Mouse (Mus musculus) heart, embryonic 11.5 days (tissue): Measurements from ENCODE around the gene Igf2r. TPM values are rescaled to one million over a fixed set of nuclear protein-coding genes. Genes with fewer than 3 reads are reported as not detected.

ENCODE experiments used
- ATAC-seq: fragments of 200-750 bp; cut with Nextera tagmentation; replicated peaks from 2 replicates; pipeline ENCODE4 v1.8.0; 2017; ENCODE audit warnings: moderate library complexity; ENCODE audit not compliant: insufficient number of reproducible peaks, low FRiP score, low TSS enrichment
- H3K27ac ChIP-seq: fragments of 300-500 bp; sonication (generic); 2 replicates; pipeline ENCODE4 v1.5.1; 2014; ENCODE audit warnings: mild to moderate bottlenecking, low read depth, low read length
- H3K27me3 ChIP-seq: fragments of 300-500 bp; sonication (generic); 2 replicates; pipeline ENCODE4 v1.6.1; 2014; ENCODE audit warnings: mild to moderate bottlenecking, low read length, mixed read lengths; ENCODE audit not compliant: control insufficient read depth, insufficient read depth
- H3K36me3 ChIP-seq: fragments of 300-500 bp; sonication (generic); 2 replicates; pipeline ENCODE4 v1.6.1; 2014; ENCODE audit warnings: mild to moderate bottlenecking, low read length, moderate library complexity, mixed read lengths; ENCODE audit not compliant: control insufficient read depth, insufficient read depth
- H3K4me1 ChIP-seq: fragments of 300-500 bp; sonication (generic); 2 replicates; pipeline ENCODE4 v1.6.1; 2014; ENCODE audit warnings: low read length; ENCODE audit not compliant: control insufficient read depth, insufficient read depth
- H3K4me2 ChIP-seq: fragments of 300-500 bp; sonication (generic); 2 replicates; pipeline ENCODE4 v1.6.1; 2014; ENCODE audit warnings: mild to moderate bottlenecking, moderate library complexity
- H3K4me3 ChIP-seq: fragments of 300-500 bp; sonication (generic); 2 replicates; pipeline ENCODE4 v1.5.1; 2014; ENCODE audit warnings: low read depth, low read length
- H3K9ac ChIP-seq: fragments of 300-500 bp; sonication (generic); 2 replicates; pipeline ENCODE4 v1.6.1; 2014; ENCODE audit warnings: mild to moderate bottlenecking, low read depth, low read length, moderate library complexity
- H3K9me3 ChIP-seq: fragments of 300-500 bp; sonication (generic); replicated peaks from 2 replicates; pipeline ENCODE4 v1.6.1; 2016; ENCODE audit warnings: low read length; ENCODE audit not compliant: control insufficient read depth
- WGBS: fragments of 180-500 bp; shearing (Covaris S2); extraction: QIAGEN DNeasy Blood & Tissue Kit; methylation state at CpG from one replicate; pipeline ENCODE4 v1.1.7; 2014; ENCODE audit not compliant: insufficient replicate concordance; 5-methylcytosine and 5-hydroxymethylcytosine counted together
- polyA plus RNA-seq: library from polyadenylated mRNA; unstranded; fragments of >200 nt; fragmentation: Nextera tagmentation; extraction: Ambion mirVana; gene quantifications from 2 replicates; pipeline ENCODE4 v1.2.1, GENCODE M21; 2014

Igf2r gene
- polyA plus RNA-seq, 1 experiment from 2014 or later = 199 TPM

DNA sequence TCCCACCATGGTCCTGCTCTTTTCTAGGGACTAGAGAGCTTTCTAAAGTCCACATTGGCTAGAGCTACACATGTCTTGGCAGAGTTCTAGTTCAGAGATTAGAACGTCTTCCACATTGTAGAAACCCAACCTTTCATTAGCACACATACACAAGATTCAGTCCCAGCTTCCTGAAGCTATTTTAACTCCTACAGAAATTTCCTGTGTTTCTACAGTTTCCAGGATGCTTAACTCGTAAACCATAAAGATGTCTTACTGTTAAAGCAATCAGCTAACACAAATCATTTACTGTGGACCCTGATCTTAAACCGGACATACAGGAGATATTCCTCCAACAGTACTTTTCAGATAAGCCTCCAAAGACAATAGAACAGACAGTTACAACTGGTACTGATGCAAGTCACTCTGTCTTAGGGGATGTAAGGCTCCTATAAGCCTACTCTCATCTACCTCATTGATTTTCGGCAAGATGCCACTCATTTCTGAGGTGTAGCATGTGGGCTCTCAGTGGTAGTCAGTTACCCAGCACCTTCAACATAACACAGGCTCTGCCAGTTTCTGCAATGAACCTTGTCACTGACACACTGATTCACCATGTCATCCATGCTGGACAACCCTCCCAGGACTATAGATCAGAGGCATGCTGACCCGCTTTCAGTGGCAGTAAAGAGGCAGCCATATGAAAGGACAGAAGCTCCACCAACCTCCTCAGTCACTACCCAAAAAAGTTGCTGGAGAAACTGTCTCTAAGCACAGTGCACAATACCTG is 48.2 kb downstream of the Igf2r start:
- no peak overlapping the region for H3K4me2 ChIP-seq
- WGBS = 69% methylated on average over 5 of the region's 5 CpGs
- no peak for ATAC-seq
- peak overlapping the region; percentile 41 for H3K27ac ChIP-seq
- peaks cover 55% of the 10 kb centered on the region for H3K4me1 ChIP-seq
- H3K9ac ChIP-seq = 0 out of 2 replicates have a peak overlapping the region, but pooled peaks have one; percentile 5
- H3K4me3 ChIP-seq = no peak overlapping the region
- H3K27me3 ChIP-seq = no peaks in the 10 kb centered on the region
- no peaks in the 10 kb centered on the region for H3K9me3 ChIP-seq
- peaks cover 21% of the 10 kb centered on the region for H3K36me3 ChIP-seq

DNA sequence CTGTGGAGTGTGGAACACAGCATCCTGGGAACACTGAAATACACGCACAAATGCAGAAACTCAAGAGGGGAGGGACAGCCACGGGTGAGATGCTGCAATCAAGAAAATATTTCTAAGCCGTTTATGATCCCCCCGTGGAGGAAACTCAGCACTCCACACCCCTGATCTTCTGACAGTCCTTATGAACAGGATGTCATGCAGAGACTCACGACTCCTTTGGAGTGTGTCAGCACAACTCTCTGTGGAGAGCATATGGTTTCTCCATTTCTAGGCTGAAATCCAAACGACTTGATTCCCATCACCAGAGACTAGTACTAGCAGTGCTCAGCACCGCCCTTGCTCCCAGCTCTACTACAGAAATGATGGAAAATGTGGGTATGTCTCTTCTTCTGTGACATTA is 51.2 kb downstream of the Igf2r start:
- H3K4me1 ChIP-seq = peaks cover 30% of the 10 kb centered on the region

GRCm38 (mm10) chr17:12717445-12717844 is 52.0 kb downstream of the Igf2r start:
- Histone ChIP-seq H3K9me3 (no peaks in the 10 kb centered on the region), H3K36me3 (peaks cover 31% of the 10 kb centered on the region), H3K9ac (no peak overlapping the region), H3K4me2 (no peak overlapping the region), H3K4me3 (no peak overlapping the region), H3K4me1 (peaks cover 24% of the 10 kb centered on the region), H3K27me3 (no peaks in the 10 kb centered on the region), H3K27ac (no peak overlapping the region)
- 70% methylated on average over 4 of the region's 4 CpGs for WGBS
- no peak for ATAC-seq

More for the DNA sequence above, 51.2 kb downstream of the Igf2r start:
- H3K9me3 ChIP-seq = no peaks in the 10 kb centered on the region
- WGBS = 64% methylated on average over 7 of the region's 7 CpGs
- no peak overlapping the region for H3K9ac ChIP-seq
- no peak overlapping the region for H3K4me3 ChIP-seq
- peaks cover 32% of the 10 kb centered on the region for H3K36me3 ChIP-seq
- no peak for ATAC-seq
- H3K4me2 ChIP-seq = no peak overlapping the region
- H3K27ac ChIP-seq = no peak overlapping the region
- no peaks in the 10 kb centered on the region for H3K27me3 ChIP-seq

GRCm38 (mm10) chr17:12715032-12715431 is 54.4 kb downstream of the Igf2r start:
- Histone ChIP-seq H3K9me3 (no peaks in the 10 kb centered on the region), H3K27ac (no peak overlapping the region), H3K4me2 (no peak overlapping the region), H3K4me3 (no peak overlapping the region), H3K27me3 (no peaks in the 10 kb centered on the region), H3K36me3 (peaks cover 38% of the 10 kb centered on the region), H3K9ac (no peak overlapping the region), H3K4me1 (peaks cover 9% of the 10 kb centered on the region; the same call in 1 of the 2 replicates)
- 61% methylated on average over 1 of the region's 1 CpGs for WGBS
- ATAC-seq = no peak

GRCm38 (mm10) chr17:12714080-12714561 is 55.3 kb downstream of the Igf2r start:
- Histone ChIP-seq H3K27me3 (no peaks in the 10 kb centered on the region), H3K4me2 (no peak overlapping the region), H3K4me1 (peaks cover 6% of the 10 kb centered on the region; the same call in 1 of the 2 replicates), H3K9ac (no peak overlapping the region), H3K27ac (no peak overlapping the region), H3K9me3 (no peaks in the 10 kb centered on the region), H3K4me3 (no peak overlapping the region), H3K36me3 (peaks cover 40% of the 10 kb centered on the region)
- ATAC-seq = no peak
- 71% methylated on average over 5 of the region's 5 CpGs for WGBS

GRCm38 (mm10) chr17:12712993-12713392 is 56.5 kb downstream of the Igf2r start:
- no peak for ATAC-seq
- 75% methylated on average over 3 of the region's 3 CpGs for WGBS
- no peak overlapping the region for H3K4me3 ChIP-seq
- H3K4me1 ChIP-seq = peaks cover 6% of the 10 kb centered on the region; the same call in 1 of the 2 replicates
- H3K9ac ChIP-seq = no peak overlapping the region
- no peaks in the 10 kb centered on the region for H3K27me3 ChIP-seq
- H3K4me2 ChIP-seq = no peak overlapping the region
- H3K36me3 ChIP-seq = peaks cover 37% of the 10 kb centered on the region
- H3K27ac ChIP-seq = no peak overlapping the region
- H3K9me3 ChIP-seq = no peaks in the 10 kb centered on the region

GRCm38 (mm10) chr17:12712191-12712590 is 57.3 kb downstream of the Igf2r start:
- no peak for ATAC-seq
- H3K36me3 ChIP-seq = peaks cover 38% of the 10 kb centered on the region
- no peak overlapping the region for H3K27ac ChIP-seq
- H3K27me3 ChIP-seq = no peaks in the 10 kb centered on the region
- peaks cover 6% of the 10 kb centered on the region; the same call in 1 of the 2 replicates for H3K4me1 ChIP-seq
- H3K4me2 ChIP-seq = no peak overlapping the region
- H3K9ac ChIP-seq = no peak overlapping the region
- H3K4me3 ChIP-seq = no peak overlapping the region
- no peaks in the 10 kb centered on the region for H3K9me3 ChIP-seq

- Histone ChIP-seq H3K27me3 (no peaks in the 10 kb centered on the region), H3K27ac (no peak overlapping the region), H3K9ac (no peak overlapping the region), H3K36me3 (peaks cover 33% of the 10 kb centered on the region), H3K9me3 (no peaks in the 10 kb centered on the region), H3K4me3 (no peak overlapping the region), H3K4me2 (no peak overlapping the region), H3K4me1 (peaks cover 6% of the 10 kb centered on the region; the same call in 1 of the 2 replicates)
- WGBS = 73% methylated on average over 2 of the region's 2 CpGs
- no peak for ATAC-seq
These were observed 58.5 kb downstream of the Igf2r start for GRCm38 (mm10) chr17:12710976-12711375.
